In the genomic region with DNA sequence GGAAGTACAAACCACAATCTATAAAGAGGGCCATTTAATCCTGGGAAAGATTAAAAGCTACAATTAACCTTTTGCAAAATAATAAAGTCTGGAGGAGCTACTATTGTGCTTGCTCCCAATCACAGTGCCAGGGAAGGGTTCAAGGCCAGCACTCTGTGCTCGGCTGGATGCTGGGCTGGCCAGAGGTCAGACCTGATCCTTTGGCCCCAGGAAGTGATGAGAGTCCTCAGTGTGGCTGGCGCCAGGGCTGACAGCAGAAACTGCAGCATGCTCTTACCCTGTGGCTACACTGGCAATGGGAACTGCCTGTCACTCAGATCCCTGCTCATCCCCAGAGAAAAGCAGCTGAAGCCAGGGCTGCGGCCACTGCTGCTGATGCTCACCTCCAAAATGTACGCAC, we compare ENCODE assay signal across 17 mouse cellular contexts. TPM values are rescaled to one million over a fixed set of nuclear protein-coding genes. Genes with fewer than 3 reads are reported as not detected.
A peak's percentile ranks its signal among the peaks of the same experiment; 100 is the strongest.
DNase-seq lines count a peak whose midpoint lies in the region; ATAC-seq and TF ChIP-seq lines count a peak whose summit lies in the region.
"Had no signal": no experiment of that assay in that cellular context is flagged by ENCODE, and none has a peak within 500 bp of the region (broad histone marks: within the 10 kb centered on the region; RNA-seq: fewer than 3 reads in every experiment).

No protein-coding gene starts in this region.

- ATAC-seq in kidney, embryonic 15.5 days (replicated peaks; ENCODE audit: low FRiP score), result no peak
- ATAC-seq in liver, embryonic 13.5 days (ENCODE audit: low read depth), result peak; percentile 54; the same call in 1 of the 2 replicates
- ATAC-seq in forebrain, postnatal 0 days, result no peak
- ATAC-seq: midbrain, embryonic 15.5 days had no signal

- no peak for TF ChIP-seq CTCF in gastrocnemius, adult 2 months (IDR thresholded peaks at IDR 0.05)
- no peak for TF ChIP-seq CTCF in forebrain, postnatal 0 days (IDR thresholded peaks at IDR 0.05; ENCODE audit: low read depth)

- WGBS in kidney, embryonic 15.5 days, result 69% methylated on average over 4 of the region's 4 CpGs
- 63% methylated on average over 4 of the region's 4 CpGs for WGBS in liver, embryonic 13.5 days (ENCODE audit: insufficient replicate concordance)
- 73% methylated on average over 4 of the region's 4 CpGs for WGBS in forebrain, postnatal 0 days

- H3K9me3 ChIP-seq in kidney, embryonic 15.5 days (replicated peaks), result no peaks in the 10 kb centered on the region
- H3K9me3 ChIP-seq in liver, embryonic 13.5 days (replicated peaks), result no peaks in the 10 kb centered on the region
- no peaks in the 10 kb centered on the region for H3K9me3 ChIP-seq in forebrain, postnatal 0 days (ENCODE audit: low read length)
- H3K9me3 ChIP-seq: embryonic facial prominence, embryonic 13.5 days; heart, embryonic 12.5 days; lung, embryonic 15.5 days; midbrain, embryonic 15.5 days; stomach, embryonic 15.5 days had no signal

- no peak overlapping the region for H3K4me3 ChIP-seq in gastrocnemius, adult 2 months
- no peak overlapping the region for H3K4me3 ChIP-seq in kidney, embryonic 15.5 days (replicated peaks)
- no peak overlapping the region for H3K4me3 ChIP-seq in liver, embryonic 13.5 days (replicated peaks)
- no peak overlapping the region for H3K4me3 ChIP-seq in forebrain, postnatal 0 days (ENCODE audit: low read depth, low read length)
- H3K4me3 ChIP-seq: embryonic facial prominence, embryonic 13.5 days; heart, embryonic 12.5 days; lung, embryonic 15.5 days; midbrain, embryonic 15.5 days; stomach, embryonic 15.5 days had no signal

- H3K27ac ChIP-seq in gastrocnemius, adult 2 months, result no peak overlapping the region
- H3K27ac ChIP-seq in kidney, embryonic 15.5 days, result no peak overlapping the region
- H3K27ac ChIP-seq in liver, embryonic 13.5 days, result peak overlapping the region; percentile 62; the same call in 1 of the 2 replicates
- H3K27ac ChIP-seq in forebrain, postnatal 0 days (ENCODE audit: low read depth, low read length), result no peak overlapping the region
- H3K27ac ChIP-seq: embryonic facial prominence, embryonic 13.5 days; lung, embryonic 15.5 days; midbrain, embryonic 15.5 days; stomach, embryonic 15.5 days had no signal

- no peak overlapping the region for H3K4me2 ChIP-seq in kidney, embryonic 15.5 days
- H3K4me2 ChIP-seq in liver, embryonic 13.5 days, result no peak overlapping the region
- H3K4me2 ChIP-seq in forebrain, postnatal 0 days (ENCODE audit: low read depth), result no peak overlapping the region
- H3K4me2 ChIP-seq: embryonic facial prominence, embryonic 13.5 days; heart, embryonic 12.5 days; lung, embryonic 15.5 days; midbrain, embryonic 15.5 days; stomach, embryonic 15.5 days had no signal

- DNase-seq in gastrocnemius, adult 2 months, result peak; percentile 38
- no peak for DNase-seq in gastrocnemius, postnatal 10 days
- DNase-seq in kidney, adult 9 months, result peak; percentile 63
- peak; percentile 53 for DNase-seq in kidney, postnatal 14 days
- DNase-seq in liver, embryonic 13.5 days, result no peak
- DNase-seq in forebrain, postnatal 0 days, result no peak
- no peak for DNase-seq in lung, postnatal 4 days
- DNase-seq: cerebellum, adult 2 months; gastrocnemius, postnatal 36 days; left cerebral cortex, postnatal 4 days; spleen, adult 18-20 months had no signal

- no peaks in the 10 kb centered on the region for H3K36me3 ChIP-seq in kidney, embryonic 15.5 days
- peaks cover 9% of the 10 kb centered on the region; the same call in 1 of the 2 replicates for H3K36me3 ChIP-seq in liver, embryonic 13.5 days
- no peaks in the 10 kb centered on the region for H3K36me3 ChIP-seq in forebrain, postnatal 0 days (ENCODE audit: insufficient read depth)
- H3K36me3 ChIP-seq: embryonic facial prominence, embryonic 13.5 days; heart, embryonic 12.5 days; lung, embryonic 15.5 days; midbrain, embryonic 15.5 days; stomach, embryonic 15.5 days had no signal

- H3K4me1 ChIP-seq in kidney, embryonic 15.5 days, result peaks cover 11% of the 10 kb centered on the region
- H3K4me1 ChIP-seq in liver, embryonic 13.5 days (replicated peaks), result peaks cover 50% of the 10 kb centered on the region
- H3K4me1 ChIP-seq in forebrain, postnatal 0 days (ENCODE audit: insufficient read depth), result no peaks in the 10 kb centered on the region

- no peaks in the 10 kb centered on the region for H3K27me3 ChIP-seq in kidney, embryonic 15.5 days
- no peaks in the 10 kb centered on the region for H3K27me3 ChIP-seq in liver, embryonic 13.5 days
- no peaks in the 10 kb centered on the region for H3K27me3 ChIP-seq in forebrain, postnatal 0 days (ENCODE audit: insufficient read depth, low read length)
- H3K27me3 ChIP-seq: embryonic facial prominence, embryonic 13.5 days; heart, embryonic 12.5 days; lung, embryonic 15.5 days; midbrain, embryonic 15.5 days; stomach, embryonic 15.5 days had no signal

- H3K9ac ChIP-seq in kidney, embryonic 15.5 days, result no peak overlapping the region
- no peak overlapping the region for H3K9ac ChIP-seq in liver, embryonic 13.5 days
- H3K9ac ChIP-seq in forebrain, postnatal 0 days, result no peak overlapping the region
- H3K9ac ChIP-seq: embryonic facial prominence, embryonic 13.5 days; heart, embryonic 12.5 days; lung, embryonic 15.5 days; midbrain, embryonic 15.5 days; stomach, embryonic 15.5 days had no signal

- intact Hi-C loops in gastrocnemius, adult 2 months (cut with DNase I), result no loop called here

RNA-seq across cellular contexts. Expression of a gene that starts 55.2 kb away (rescaled TPM):
- total RNA-seq in gastrocnemius, adult 2 months (2021), result 10 to 100 TPM; 59.2 to 65.5 TPM
- 10 to 100 TPM; 22.1 to 24.1 TPM for total RNA-seq in gastrocnemius, postnatal 10 days (2021)
- 8.5 and 9.3 TPM in 2 replicates for polyA plus RNA-seq in kidney, embryonic 15.5 days (2015; fragmentation: Nextera tagmentation; extraction: Ambion mirVana)
- polyA plus RNA-seq in liver, embryonic 13.5 days (2015; fragmentation: Nextera tagmentation; extraction: Ambion mirVana), result 7.5 and 9.8 TPM in 2 replicates
- total RNA-seq in forebrain, postnatal 0 days (2014; rRNA removed), result 44.7 and 49.3 TPM in 2 replicates
- polyA plus RNA-seq in forebrain, postnatal 0 days (2015; fragmentation: Nextera tagmentation; extraction: Ambion mirVana), result 17.5 and 23.0 TPM in 2 replicates

Comparison
In these comparisons a context has a peak if more than half of its experiments do, and no peak if none do; other contexts are left out.
1. DNase-seq: peak in gastrocnemius, adult 2 months (single experiment), kidney, adult 9 months (single experiment) and kidney, postnatal 14 days (single experiment); none in gastrocnemius, postnatal 10 days (single experiment), liver, embryonic 13.5 days (single experiment), forebrain, postnatal 0 days (single experiment) and lung, postnatal 4 days (0 of 2).